Mouse (Mus musculus) heart, postnatal 0 days (tissue): Measurements from ENCODE around the gene Gm12569. TPM values are rescaled to one million over a fixed set of nuclear protein-coding genes. Genes with fewer than 3 reads are reported as not detected.

ENCODE experiments used
- ATAC-seq: fragments of 200-750 bp; cut with Nextera tagmentation; 2 replicates; pipeline ENCODE4 v1.8.0; 2017; ENCODE audit warnings: low read depth, moderate number of reproducible peaks, moderate library complexity; ENCODE audit not compliant: insufficient read depth
- DNase-seq: peaks from one replicate; pipeline ENCODE4 v3.0.0-alpha.2; 2016; ENCODE audit warnings: low spot score
- H3K27ac ChIP-seq: fragments of 300-500 bp; sonication (generic); 2 replicates; pipeline ENCODE4 v1.5.1; 2014; ENCODE audit warnings: low read depth, mild to moderate bottlenecking
- H3K27me3 ChIP-seq: fragments of 300-500 bp; sonication (generic); 2 replicates; pipeline ENCODE4 v1.6.1; 2014; ENCODE audit warnings: low read length, mixed read lengths; ENCODE audit not compliant: control insufficient read depth, insufficient read depth
- H3K36me3 ChIP-seq: fragments of 300-500 bp; sonication (generic); replicated peaks from 2 replicates; pipeline ENCODE4 v1.6.1; 2014; ENCODE audit warnings: low read length, mixed read lengths; ENCODE audit not compliant: control insufficient read depth, insufficient read depth
- H3K4me1 ChIP-seq: fragments of 300-500 bp; sonication (generic); 2 replicates; pipeline ENCODE4 v1.6.1; 2014; ENCODE audit warnings: antibody characterized with exemption; ENCODE audit not compliant: control insufficient read depth, insufficient read depth
- H3K4me2 ChIP-seq: fragments of 300-500 bp; sonication (generic); 2 replicates; pipeline ENCODE4 v1.6.1; 2014; ENCODE audit warnings: low read depth, mild to moderate bottlenecking, low read length, moderate library complexity
- H3K4me3 ChIP-seq: fragments of 300-500 bp; sonication (generic); 2 replicates; pipeline ENCODE4 v1.5.1; 2014; ENCODE audit warnings: low read depth, low read length
- H3K9ac ChIP-seq: fragments of 300-500 bp; sonication (generic); replicated peaks from 2 replicates; pipeline ENCODE4 v1.6.1; 2014; ENCODE audit warnings: low read depth, low read length, mixed read lengths
- H3K9me3 ChIP-seq: fragments of 300-500 bp; sonication (generic); replicated peaks from 2 replicates; pipeline ENCODE4 v1.6.1; 2016; ENCODE audit warnings: low read length; ENCODE audit not compliant: control insufficient read depth
- CTCF ChIP-seq: IDR thresholded peaks from 2 replicates; pipeline ENCODE4 v1.5.1; 2016; ENCODE audit warnings: antibody characterized with exemption, control low read depth, low read depth
- EP300 ChIP-seq: IDR thresholded peaks from 2 replicates; pipeline ENCODE4 v1.6.1; 2016; ENCODE audit warnings: antibody characterized with exemption, low read depth
- WGBS: fragments of 180-500 bp; shearing (Covaris S2); extraction: QIAGEN DNeasy Blood & Tissue Kit; methylation state at CpG from one replicate; pipeline ENCODE4 v1.1.7; 2014; 5-methylcytosine and 5-hydroxymethylcytosine counted together
- polyA plus RNA-seq: library from polyadenylated mRNA; unstranded; fragments of >200 nt; fragmentation: Nextera tagmentation; extraction: Ambion mirVana; gene quantifications from 2 replicates; pipeline ENCODE4 v1.2.1, GENCODE M21; 2015
- total RNA-seq: library from RNA; depleted of rRNA; stranded (reverse); fragments of >200 nt; gene quantifications from 2 replicates; pipeline ENCODE4 v1.2.3, GENCODE M21; 2014; ENCODE audit warnings: low replicate concordance

The Gm12569 gene
- total and polyA plus RNA-seq, 2 experiments from 2014 or later = not detected

- 70% methylated on average over 4 of the region's 4 CpGs for WGBS
- H3K9me3 ChIP-seq = no peaks in the 10 kb centered on the region
- no peaks in the 10 kb centered on the region for H3K36me3 ChIP-seq
- no peak overlapping the region for H3K4me2 ChIP-seq
- H3K4me3 ChIP-seq = no peak overlapping the region
- no peak overlapping the region for H3K27ac ChIP-seq
- H3K27me3 ChIP-seq = no peaks in the 10 kb centered on the region
- DNase-seq (no peak), ATAC-seq (no peak)
- no peak overlapping the region for H3K9ac ChIP-seq
- TF ChIP-seq EP300 (no peak), CTCF (no peak)
- H3K4me1 ChIP-seq = no peaks in the 10 kb centered on the region
Measured at GRCm38 (mm10) chr11:51227104-51227503, 6.8 kb downstream of the Gm12569 start.

- DNase-seq (no peak), ATAC-seq (no peak)
- Histone ChIP-seq H3K4me3 (no peak overlapping the region), H3K27me3 (no peaks in the 10 kb centered on the region), H3K36me3 (no peaks in the 10 kb centered on the region), H3K27ac (no peak overlapping the region), H3K4me2 (no peak overlapping the region), H3K4me1 (no peaks in the 10 kb centered on the region), H3K9me3 (no peaks in the 10 kb centered on the region), H3K9ac (no peak overlapping the region)
- TF ChIP-seq EP300 (no peak), CTCF (no peak)
- WGBS = 71% methylated on average over 9 of the region's 9 CpGs
Measured at GRCm38 (mm10) chr11:51234626-51235025, 14.4 kb downstream of the Gm12569 start.

- no peaks in the 10 kb centered on the region for H3K9me3 ChIP-seq
- H3K4me3 ChIP-seq = no peak overlapping the region
- H3K36me3 ChIP-seq = no peaks in the 10 kb centered on the region
- H3K4me1 ChIP-seq = no peaks in the 10 kb centered on the region
- no peak for DNase-seq
- H3K27me3 ChIP-seq = no peaks in the 10 kb centered on the region
- H3K27ac ChIP-seq = no peak overlapping the region
- no peak overlapping the region for H3K4me2 ChIP-seq
- 73% methylated on average over 2 of the region's 2 CpGs for WGBS
- TF ChIP-seq CTCF = no peak
- TF ChIP-seq EP300 = no peak
- H3K9ac ChIP-seq = no peak overlapping the region
- no peak for ATAC-seq
Measured at GRCm38 (mm10) chr11:51242897-51243296, 22.6 kb downstream of the Gm12569 start.

GRCm38 (mm10) chr11:51257006-51257405 lies 36.7 kb downstream of the Gm12569 start:
- DNase-seq (no peak), ATAC-seq (no peak)
- WGBS = 77% methylated on average over 4 of the region's 4 CpGs
- Histone ChIP-seq H3K4me1 (no peaks in the 10 kb centered on the region), H3K36me3 (no peaks in the 10 kb centered on the region), H3K27ac (no peak overlapping the region), H3K9ac (no peak overlapping the region), H3K9me3 (no peaks in the 10 kb centered on the region), H3K27me3 (no peaks in the 10 kb centered on the region), H3K4me2 (no peak overlapping the region), H3K4me3 (no peak overlapping the region)
- TF ChIP-seq EP300 (no peak), CTCF (no peak)

GRCm38 (mm10) chr11:51261680-51262219 lies 41.5 kb downstream of the Gm12569 start, which contains the start of gene Clk4:
Clk4 (plus strand) TSS chr11:51261730.
- Histone ChIP-seq H3K4me1 (peaks cover 18% of the 10 kb centered on the region), H3K27me3 (no peaks in the 10 kb centered on the region), H3K4me2 (peak within 1 kb of the TSS; percentile 87), H3K9me3 (no peaks in the 10 kb centered on the region), H3K36me3 (0 out of 2 replicates have a peak, but pooled peaks cover 4% of the 10 kb centered on the region), H3K9ac (peak within 1 kb of the TSS; percentile 59), H3K27ac (peak within 1 kb of the TSS; percentile 99), H3K4me3 (peak within 1 kb of the TSS; percentile 88)
- WGBS = 75% methylated on average over 3 of the region's 3 CpGs
- TF ChIP-seq EP300 (no peak), CTCF (no peak)
- ATAC-seq (no peak), DNase-seq (no peak)
